Mouse (Mus musculus): Measurements from ENCODE around the gene Cdc42ep4.

The Cdc42ep4 gene

GRCm38 (mm10) chr11:113749749-113750351, 1.8 kb downstream of the Cdc42ep4 start:
- no peak for DNase-seq (ENCODE audit: low read depth, low spot score)

- no peak for DNase-seq (ENCODE audit: low read depth, low spot score)
These were observed 2.7 kb downstream of the Cdc42ep4 start for GRCm38 (mm10) chr11:113748797-113749521.

GRCm38 (mm10) chr11:113747725-113748380, 3.8 kb downstream of the Cdc42ep4 start:
- no peak for DNase-seq (ENCODE audit: low read depth, low spot score)

- DNase-seq (ENCODE audit: low read depth, low spot score), result no peak
These were observed 4.6 kb downstream of the Cdc42ep4 start for GRCm38 (mm10) chr11:113747056-113747455.

- DNase-seq (ENCODE audit: low read depth, low spot score), result no peak
These were observed 5.7 kb downstream of the Cdc42ep4 start for GRCm38 (mm10) chr11:113745961-113746360.

GRCm38 (mm10) chr11:113742998-113743397, 8.7 kb downstream of the Cdc42ep4 start:
- DNase-seq (ENCODE audit: low read depth, low spot score), result no peak

GRCm38 (mm10) chr11:113740100-113740499, 11.6 kb downstream of the Cdc42ep4 start:
- no peak for DNase-seq (ENCODE audit: low read depth, low spot score)

GRCm38 (mm10) chr11:113739213-113739612, 12.5 kb downstream of the Cdc42ep4 start:
- DNase-seq (ENCODE audit: low read depth, low spot score), result no peak

GRCm38 (mm10) chr11:113737912-113738311, 13.8 kb downstream of the Cdc42ep4 start:
- DNase-seq (ENCODE audit: low read depth, low spot score), result no peak

GRCm38 (mm10) chr11:113737553-113737854, 14.2 kb downstream of the Cdc42ep4 start:
- no peak for DNase-seq (ENCODE audit: low read depth, low spot score)

- DNase-seq (ENCODE audit: low read depth, low spot score), result no peak
These were observed 14.7 kb downstream of the Cdc42ep4 start for GRCm38 (mm10) chr11:113736848-113737552.

- DNase-seq (ENCODE audit: low read depth, low spot score), result no peak
These were observed 16.5 kb downstream of the Cdc42ep4 start for GRCm38 (mm10) chr11:113735151-113735550.

- no peak for DNase-seq (ENCODE audit: low read depth, low spot score)
These were observed 17.9 kb downstream of the Cdc42ep4 start for GRCm38 (mm10) chr11:113733631-113734364.

- no peak for DNase-seq (ENCODE audit: low read depth, low spot score)
These were observed 19.6 kb downstream of the Cdc42ep4 start for GRCm38 (mm10) chr11:113731945-113732612.

GRCm38 (mm10) chr11:113730879-113731278, 20.8 kb downstream of the Cdc42ep4 start:
- no peak for DNase-seq (ENCODE audit: low read depth, low spot score)

GRCm38 (mm10) chr11:113729917-113730316, 21.8 kb downstream of the Cdc42ep4 start:
- DNase-seq (ENCODE audit: low read depth, low spot score), result no peak

- DNase-seq (ENCODE audit: low read depth, low spot score), result no peak
These were observed 22.4 kb downstream of the Cdc42ep4 start for GRCm38 (mm10) chr11:113729239-113729638.

- no peak for DNase-seq (ENCODE audit: low read depth, low spot score)
These were observed 23.7 kb downstream of the Cdc42ep4 start for GRCm38 (mm10) chr11:113727992-113728391.

- DNase-seq (ENCODE audit: low read depth, low spot score), result no peak
These were observed 24.4 kb downstream of the Cdc42ep4 start for GRCm38 (mm10) chr11:113726994-113727888.

Data from retina, postnatal 7 days (tissue).